Mouse (Mus musculus): ENCODE measurements around the gene Atp6v1c2. TPM values are rescaled to one million over a fixed set of nuclear protein-coding genes. Genes with fewer than 3 reads are reported as not detected.

Atp6v1c2 gene
- 0.17 and 0.44 TPM in 2 replicates for polyA plus RNA-seq (2014; fragmentation: Nextera tagmentation; extraction: Ambion mirVana)

- H3K4me1 ChIP-seq (ENCODE audit: control insufficient read depth, insufficient read depth, low read length) = no peaks in the 10 kb centered on the region
- H3K9me3 ChIP-seq (replicated peaks; ENCODE audit: control insufficient read depth, low read length) = no peaks in the 10 kb centered on the region
- no peak within 1 kb of the TSS for H3K4me3 ChIP-seq (ENCODE audit: low read depth, low read length)
- 63% methylated on average over 3 of the region's 3 CpGs for WGBS (ENCODE audit: insufficient replicate concordance)
- ATAC-seq (replicated peaks; ENCODE audit: insufficient number of reproducible peaks, low FRiP score, low TSS enrichment) = no peak
- no peak within 1 kb of the TSS for H3K9ac ChIP-seq (ENCODE audit: low read depth, low read length)
- H3K27ac ChIP-seq (ENCODE audit: low read depth, low read length) = no peak within 1 kb of the TSS
- H3K36me3 ChIP-seq (ENCODE audit: control insufficient read depth, insufficient read depth, low read length) = no peaks in the 10 kb centered on the region
- H3K4me2 ChIP-seq = no peak within 1 kb of the TSS
- peaks cover 19% of the 10 kb centered on the region for H3K27me3 ChIP-seq (ENCODE audit: control insufficient read depth, insufficient read depth, low read length)
These were observed at the start of gene Atp6v1c2 for GRCm38 (mm10) chr12:17329259-17329658. Gene Atp6v1c2 (minus strand): TSS chr12:17329359.

DNA sequence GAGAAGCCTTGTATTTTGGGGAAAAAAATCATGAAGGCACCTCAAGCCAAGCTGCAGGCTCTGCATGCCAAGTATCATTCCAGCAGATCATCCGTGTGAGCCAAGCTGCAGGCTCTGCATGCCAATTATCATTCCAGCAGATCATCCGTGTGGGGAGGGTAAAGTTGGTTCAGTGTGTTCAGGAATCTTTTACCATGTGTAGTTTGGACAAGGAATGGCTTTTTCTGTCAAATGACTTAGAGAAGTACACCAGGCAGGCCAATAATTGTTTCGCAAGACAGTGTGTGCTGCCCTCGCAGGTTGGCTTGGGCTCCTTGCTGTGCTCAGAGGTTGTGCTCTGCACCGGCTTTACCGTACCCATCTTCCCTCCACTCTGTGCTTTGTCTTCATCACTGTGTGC, 47.4 kb upstream of the Atp6v1c2 start:
- whole genome bisulfite sequencing (ENCODE audit: insufficient replicate concordance) = 90% methylated on average over 6 of the region's 6 CpGs
- peaks cover 22% of the 10 kb centered on the region for H3K36me3 ChIP-seq (ENCODE audit: control insufficient read depth, insufficient read depth, low read length)
- no peak overlapping the region for H3K9ac ChIP-seq (ENCODE audit: low read depth, low read length)
- H3K4me3 ChIP-seq (ENCODE audit: low read depth, low read length) = no peak overlapping the region
- H3K27ac ChIP-seq (ENCODE audit: low read depth, low read length) = no peak overlapping the region
- H3K9me3 ChIP-seq (replicated peaks; ENCODE audit: control insufficient read depth, low read length) = no peaks in the 10 kb centered on the region
- H3K27me3 ChIP-seq (ENCODE audit: control insufficient read depth, insufficient read depth, low read length) = no peaks in the 10 kb centered on the region
- ATAC-seq (replicated peaks; ENCODE audit: insufficient number of reproducible peaks, low FRiP score, low TSS enrichment) = no peak
- H3K4me2 ChIP-seq = no peak overlapping the region
- H3K4me1 ChIP-seq (ENCODE audit: control insufficient read depth, insufficient read depth, low read length) = no peaks in the 10 kb centered on the region

GRCm38 (mm10) chr12:17375243-17375642, 46.1 kb upstream of the Atp6v1c2 start:
- H3K4me1 ChIP-seq (ENCODE audit: control insufficient read depth, insufficient read depth, low read length) = no peaks in the 10 kb centered on the region
- no peaks in the 10 kb centered on the region for H3K9me3 ChIP-seq (replicated peaks; ENCODE audit: control insufficient read depth, low read length)
- H3K27me3 ChIP-seq (ENCODE audit: control insufficient read depth, insufficient read depth, low read length) = no peaks in the 10 kb centered on the region
- H3K36me3 ChIP-seq (ENCODE audit: control insufficient read depth, insufficient read depth, low read length) = peaks cover 28% of the 10 kb centered on the region
- H3K4me2 ChIP-seq = no peak overlapping the region
- no peak for ATAC-seq (replicated peaks; ENCODE audit: insufficient number of reproducible peaks, low FRiP score, low TSS enrichment)
- no peak overlapping the region for H3K27ac ChIP-seq (ENCODE audit: low read depth, low read length)
- no peak overlapping the region for H3K4me3 ChIP-seq (ENCODE audit: low read depth, low read length)
- WGBS (ENCODE audit: insufficient replicate concordance) = 89% methylated on average over 4 of the region's 4 CpGs
- no peak overlapping the region for H3K9ac ChIP-seq (ENCODE audit: low read depth, low read length)

DNA sequence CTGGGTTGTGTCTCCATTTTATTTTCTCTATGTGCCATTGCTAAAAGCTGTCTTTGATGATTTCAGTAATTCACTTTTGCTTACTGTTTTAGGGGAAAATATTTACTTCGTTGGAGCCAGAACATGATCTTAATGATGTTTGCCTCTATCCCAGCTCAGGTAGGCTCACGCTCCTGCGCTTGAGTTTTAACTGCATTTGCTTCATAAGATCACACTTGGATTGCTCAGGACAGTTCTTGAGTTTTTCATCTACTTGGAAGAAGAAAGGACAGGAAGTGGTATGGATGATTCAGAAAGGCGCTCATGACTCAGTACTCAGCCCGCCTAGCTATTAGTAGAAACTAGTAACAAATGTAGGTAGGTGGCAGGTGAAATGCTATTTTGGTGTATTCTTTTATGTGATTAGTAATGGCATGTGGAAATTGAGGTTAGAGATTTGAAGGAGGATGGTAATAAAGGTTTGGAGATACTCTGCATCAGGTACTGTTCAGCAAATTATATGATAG, 44.4 kb upstream of the Atp6v1c2 start:
- Histone ChIP-seq H3K9ac (ENCODE audit: low read depth, low read length) (no peak overlapping the region), H3K27ac (ENCODE audit: low read depth, low read length) (no peak overlapping the region), H3K36me3 (ENCODE audit: control insufficient read depth, insufficient read depth, low read length) (peaks cover 33% of the 10 kb centered on the region), H3K4me3 (ENCODE audit: low read depth, low read length) (no peak overlapping the region), H3K27me3 (ENCODE audit: control insufficient read depth, insufficient read depth, low read length) (no peaks in the 10 kb centered on the region), H3K9me3 (replicated peaks; ENCODE audit: control insufficient read depth, low read length) (no peaks in the 10 kb centered on the region), H3K4me1 (ENCODE audit: control insufficient read depth, insufficient read depth, low read length) (no peaks in the 10 kb centered on the region), H3K4me2 (no peak overlapping the region)
- no peak for ATAC-seq (replicated peaks; ENCODE audit: insufficient number of reproducible peaks, low FRiP score, low TSS enrichment)
- WGBS (ENCODE audit: insufficient replicate concordance) = 90% methylated on average over 5 of the region's 5 CpGs

- Histone ChIP-seq H3K9ac (ENCODE audit: low read depth, low read length) (no peak overlapping the region), H3K4me3 (ENCODE audit: low read depth, low read length) (no peak overlapping the region), H3K36me3 (ENCODE audit: control insufficient read depth, insufficient read depth, low read length) (peaks cover 36% of the 10 kb centered on the region), H3K27ac (ENCODE audit: low read depth, low read length) (no peak overlapping the region), H3K4me2 (no peak overlapping the region), H3K4me1 (ENCODE audit: control insufficient read depth, insufficient read depth, low read length) (no peaks in the 10 kb centered on the region), H3K27me3 (ENCODE audit: control insufficient read depth, insufficient read depth, low read length) (no peaks in the 10 kb centered on the region), H3K9me3 (replicated peaks; ENCODE audit: control insufficient read depth, low read length) (no peaks in the 10 kb centered on the region)
- WGBS (ENCODE audit: insufficient replicate concordance) = 79% methylated on average over 3 of the region's 3 CpGs
- ATAC-seq (replicated peaks; ENCODE audit: insufficient number of reproducible peaks, low FRiP score, low TSS enrichment) = no peak
These were observed 43.5 kb upstream of the Atp6v1c2 start for GRCm38 (mm10) chr12:17372696-17373095.

DNA sequence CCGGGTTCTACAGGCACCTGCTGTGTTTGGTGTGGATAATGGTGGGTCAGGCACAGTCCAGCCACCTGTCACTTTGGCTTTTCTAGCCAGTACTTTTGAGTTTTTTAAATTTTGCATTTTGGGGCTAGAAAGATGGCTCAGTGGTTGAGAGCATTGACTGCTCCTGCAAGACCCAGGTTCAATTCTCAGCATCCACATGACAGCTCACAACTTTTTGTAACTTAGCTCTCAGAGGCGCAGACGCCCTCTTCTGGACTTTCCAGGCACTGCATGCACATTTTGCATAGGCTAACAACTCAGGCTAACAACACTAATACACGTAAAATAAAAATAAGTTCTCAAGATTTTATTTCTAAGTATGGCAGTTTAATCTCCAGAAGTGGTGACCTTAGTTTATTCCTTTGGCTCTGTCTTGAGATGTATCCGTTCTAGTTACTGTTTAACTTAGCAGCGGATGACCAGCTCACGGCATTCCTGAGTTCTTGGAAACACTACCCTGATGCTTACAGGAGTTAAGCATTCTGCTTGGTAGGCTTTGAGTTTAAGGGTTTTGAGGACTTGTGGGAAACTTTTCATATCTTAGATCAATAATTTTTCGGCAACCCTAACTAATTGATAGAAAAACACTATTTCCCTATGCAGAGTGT, 42.6 kb upstream of the Atp6v1c2 start:
- peaks cover 33% of the 10 kb centered on the region for H3K36me3 ChIP-seq (ENCODE audit: control insufficient read depth, insufficient read depth, low read length)
- no peak overlapping the region for H3K4me2 ChIP-seq
- no peak for ATAC-seq (replicated peaks; ENCODE audit: insufficient number of reproducible peaks, low FRiP score, low TSS enrichment)
- H3K4me3 ChIP-seq (ENCODE audit: low read depth, low read length) = no peak overlapping the region
- no peaks in the 10 kb centered on the region for H3K4me1 ChIP-seq (ENCODE audit: control insufficient read depth, insufficient read depth, low read length)
- no peak overlapping the region for H3K27ac ChIP-seq (ENCODE audit: low read depth, low read length)
- H3K27me3 ChIP-seq (ENCODE audit: control insufficient read depth, insufficient read depth, low read length) = no peaks in the 10 kb centered on the region
- WGBS (ENCODE audit: insufficient replicate concordance) = 85% methylated on average over 8 of the region's 8 CpGs
- no peak overlapping the region for H3K9ac ChIP-seq (ENCODE audit: low read depth, low read length)
- no peaks in the 10 kb centered on the region for H3K9me3 ChIP-seq (replicated peaks; ENCODE audit: control insufficient read depth, low read length)

- H3K4me3 ChIP-seq (ENCODE audit: low read depth, low read length) = no peak overlapping the region
- no peaks in the 10 kb centered on the region for H3K4me1 ChIP-seq (ENCODE audit: control insufficient read depth, insufficient read depth, low read length)
- no peaks in the 10 kb centered on the region for H3K9me3 ChIP-seq (replicated peaks; ENCODE audit: control insufficient read depth, low read length)
- H3K27ac ChIP-seq (ENCODE audit: low read depth, low read length) = no peak overlapping the region
- 91% methylated on average over 7 of the region's 7 CpGs for WGBS (ENCODE audit: insufficient replicate concordance)
- H3K36me3 ChIP-seq (ENCODE audit: control insufficient read depth, insufficient read depth, low read length) = peaks cover 29% of the 10 kb centered on the region
- no peak for ATAC-seq (replicated peaks; ENCODE audit: insufficient number of reproducible peaks, low FRiP score, low TSS enrichment)
- no peak overlapping the region for H3K4me2 ChIP-seq
- H3K27me3 ChIP-seq (ENCODE audit: control insufficient read depth, insufficient read depth, low read length) = no peaks in the 10 kb centered on the region
- H3K9ac ChIP-seq (ENCODE audit: low read depth, low read length) = no peak overlapping the region
These were observed 40.6 kb upstream of the Atp6v1c2 start for GRCm38 (mm10) chr12:17369551-17370325.

DNA sequence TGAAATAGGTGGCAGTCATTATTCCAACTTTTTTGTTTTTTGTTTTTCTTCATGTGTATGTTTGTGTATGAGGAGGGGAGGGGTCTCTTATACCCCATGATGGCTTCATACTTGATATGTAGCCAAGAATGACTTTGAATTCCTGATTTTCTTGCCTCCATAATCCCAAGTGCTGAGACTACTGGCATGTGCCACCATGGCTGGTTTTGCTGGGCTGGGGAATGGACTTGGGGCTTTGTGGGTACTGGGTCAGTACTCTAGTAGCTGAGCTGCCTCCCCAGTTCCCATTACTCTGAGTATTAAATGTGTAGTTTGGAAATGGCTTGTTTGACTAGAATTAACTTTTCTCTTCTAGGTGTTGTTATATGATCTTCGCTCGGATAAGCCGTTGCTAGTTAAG, 40.0 kb upstream of the Atp6v1c2 start:
- Histone ChIP-seq H3K4me3 (ENCODE audit: low read depth, low read length) (no peak overlapping the region), H3K9me3 (replicated peaks; ENCODE audit: control insufficient read depth, low read length) (no peaks in the 10 kb centered on the region), H3K9ac (ENCODE audit: low read depth, low read length) (no peak overlapping the region), H3K4me1 (ENCODE audit: control insufficient read depth, insufficient read depth, low read length) (no peaks in the 10 kb centered on the region), H3K27ac (ENCODE audit: low read depth, low read length) (no peak overlapping the region), H3K36me3 (ENCODE audit: control insufficient read depth, insufficient read depth, low read length) (peaks cover 32% of the 10 kb centered on the region), H3K4me2 (no peak overlapping the region), H3K27me3 (ENCODE audit: control insufficient read depth, insufficient read depth, low read length) (no peaks in the 10 kb centered on the region)
- WGBS (ENCODE audit: insufficient replicate concordance) = 95% methylated on average over 3 of the region's 3 CpGs
- no peak for ATAC-seq (replicated peaks; ENCODE audit: insufficient number of reproducible peaks, low FRiP score, low TSS enrichment)
